Mouse (Mus musculus) heart, postnatal 25 days (tissue): Measurements from ENCODE around the gene Gsap. TPM values are rescaled to one million over a fixed set of nuclear protein-coding genes. Genes with fewer than 3 reads are reported as not detected.
"Not testable (repeated sequence)": the region's sequence is repeated elsewhere in the genome, so short reads cannot be mapped to it uniquely, and the experiment has no call there.

Source experiments
- DNase-seq: peaks from one replicate; pipeline ENCODE4 v3.0.0; 2022; ENCODE audit warnings: low spot score
- intact Hi-C: fragments of 180-260 bp; cut with DNase I; formaldehyde crosslinking; loops from one replicate; pipeline ENCODE4 v1.15.1; 2025
- total RNA-seq, 2 experiments: library from RNA; stranded (reverse); gene quantifications; 2 replicates each; pipeline ENCODE4 v1.2.3; 2021

The Gsap gene
- total RNA-seq, 2 experiments from 2014 or later: 3.9 to 4.3 TPM

DNA sequence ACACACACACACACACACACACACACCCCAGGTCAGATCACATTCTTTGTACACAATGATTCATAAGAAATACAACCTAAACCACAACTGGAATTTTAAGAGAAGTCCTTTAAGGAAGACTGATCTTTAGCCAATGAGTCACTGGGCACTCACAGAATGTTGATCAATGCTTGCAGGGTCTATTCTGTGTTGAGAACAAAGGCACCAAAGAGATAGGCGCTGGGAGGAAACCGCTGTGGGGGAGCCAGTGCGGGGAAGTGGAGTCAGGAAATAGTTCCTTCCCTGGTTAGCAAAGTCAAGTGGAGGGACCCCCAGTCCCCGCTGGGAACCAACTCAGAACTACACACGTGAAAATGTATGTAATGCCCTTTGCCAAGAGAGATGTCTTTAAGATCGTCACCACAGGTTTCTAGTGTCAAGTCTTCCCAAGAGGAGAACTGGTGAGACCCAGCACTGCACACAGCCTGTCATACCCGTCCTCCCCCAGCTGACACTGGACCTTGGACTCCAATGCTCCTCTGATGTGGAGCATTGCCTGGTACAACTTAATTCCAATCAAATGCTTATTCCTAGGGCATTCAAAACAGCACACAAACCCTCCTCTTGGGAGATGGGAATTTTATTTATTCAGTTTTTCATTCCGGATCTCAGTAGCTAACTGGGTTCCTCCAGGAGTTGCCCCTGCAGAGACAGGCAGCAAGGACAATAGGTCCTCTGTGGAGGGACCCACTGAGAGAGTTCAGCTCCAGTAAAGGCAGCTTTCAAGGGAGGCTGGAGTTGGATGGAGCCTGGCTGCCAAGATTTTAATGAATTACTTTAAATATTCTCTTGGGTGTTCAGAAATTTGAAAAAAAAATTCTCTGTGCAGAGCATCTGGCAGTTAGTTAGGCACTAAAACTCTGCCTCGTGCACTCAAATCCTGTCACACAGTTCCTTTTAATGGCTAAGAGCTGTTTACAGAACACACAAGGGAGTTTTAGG, 10.6 kb upstream of the Gsap start:
- intact Hi-C loops: no loop called here

DNA sequence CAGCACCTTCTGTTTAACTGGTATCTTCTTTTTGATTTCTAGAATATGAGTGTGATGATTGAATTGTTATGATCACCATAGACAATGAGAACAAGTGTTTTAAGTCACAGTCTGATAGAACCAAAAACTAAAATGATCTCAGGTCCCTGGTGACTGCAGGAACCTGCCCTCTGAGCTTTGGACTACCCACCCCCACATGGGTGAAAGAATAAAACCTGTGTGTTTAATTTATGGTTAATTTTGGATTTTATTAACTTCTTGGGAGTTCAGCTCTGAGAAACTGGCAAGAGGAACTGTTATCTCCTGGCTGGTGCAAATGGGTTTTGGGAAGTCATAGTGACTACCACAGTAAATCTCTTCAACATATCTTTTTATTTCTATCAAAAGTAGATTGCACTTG, 6.6 kb upstream of the Gsap start:
- no peak for DNase-seq
- intact Hi-C loops: no loop called here

More for the DNA sequence above, 10.6 kb upstream of the Gsap start:
- no peak for DNase-seq

DNA sequence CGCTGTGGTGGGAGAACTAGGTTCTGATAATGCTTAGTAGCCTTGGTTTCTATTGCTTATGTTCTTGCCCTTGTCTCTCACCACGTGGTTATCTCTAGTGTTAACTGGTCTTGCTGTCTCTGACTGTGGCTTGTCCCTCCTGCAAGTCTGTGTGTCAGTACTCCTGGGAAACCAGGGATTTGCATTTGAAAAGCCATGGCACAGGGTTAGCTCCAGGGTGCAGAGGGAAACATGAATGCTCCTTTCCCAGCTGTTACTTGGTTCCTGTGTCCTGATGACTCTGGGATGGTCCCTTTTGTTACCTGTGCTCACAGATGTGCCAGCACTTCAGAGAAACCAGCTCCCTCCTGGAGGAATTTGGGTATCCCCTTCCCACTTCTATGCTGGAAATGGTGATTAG, 3.0 kb upstream of the Gsap start:
- intact Hi-C loops, DNase-seq: not testable (repeated sequence)

DNA sequence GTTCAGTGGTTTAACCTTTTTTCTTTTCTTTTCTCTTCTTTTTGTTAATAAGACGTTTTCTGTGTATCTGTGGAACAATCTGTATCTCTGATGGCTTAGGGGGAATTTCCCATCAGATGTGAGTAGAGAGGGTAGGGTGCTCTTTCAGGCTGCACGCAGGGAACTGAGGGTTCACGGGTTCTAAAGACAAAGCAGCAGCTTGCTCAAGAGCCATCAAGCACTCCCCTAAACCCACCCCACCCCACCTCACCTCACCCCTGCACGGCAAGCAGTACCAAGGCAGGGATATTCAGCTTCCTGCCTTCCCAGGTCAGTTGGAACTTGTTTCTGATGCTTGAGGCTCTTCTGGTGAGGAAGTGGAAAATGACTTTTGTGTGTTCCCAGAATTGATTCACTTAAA, 766 bp downstream of the Gsap start:
- intact Hi-C loops: no loop called here
- DNase-seq: no peak

DNA sequence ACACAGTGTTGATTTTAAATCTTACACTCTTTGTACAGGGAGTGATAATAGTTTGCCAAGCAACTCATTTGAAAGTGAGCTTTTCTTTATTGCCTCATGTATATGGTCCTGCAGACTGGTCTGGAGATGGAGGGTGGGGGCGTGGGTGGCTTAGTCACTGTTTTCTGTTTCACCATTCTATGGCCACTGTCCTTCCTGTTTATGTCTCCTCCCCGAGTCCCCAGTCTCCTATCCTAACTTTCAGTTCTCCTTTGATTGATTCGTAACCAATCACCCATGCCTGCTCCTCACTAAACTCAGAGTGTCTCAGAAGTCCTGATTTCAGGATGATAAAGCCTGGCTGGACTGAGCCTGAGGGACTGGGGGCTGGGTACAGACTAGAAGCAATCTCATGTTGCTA, 2.4 kb downstream of the Gsap start:
- DNase-seq: no peak
- intact Hi-C loops: no loop called here

DNA sequence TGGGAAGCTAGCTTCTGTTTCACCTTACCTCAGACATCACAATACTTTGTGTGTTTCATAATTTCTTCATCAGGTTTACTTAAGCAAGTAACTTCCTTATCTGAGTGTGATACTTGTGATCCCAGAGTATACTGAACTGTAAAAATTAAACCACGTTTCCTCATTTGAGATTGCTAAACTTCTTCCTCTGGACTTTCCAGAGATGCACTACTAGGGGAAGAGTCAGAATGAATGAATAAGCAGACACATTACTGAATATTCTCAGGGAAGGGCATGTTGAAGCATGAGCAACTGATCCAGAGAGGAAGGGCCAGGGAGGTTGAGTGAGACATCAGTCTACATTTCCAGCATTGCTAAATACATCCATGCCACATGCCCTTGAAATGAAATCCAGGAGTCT, 3.0 kb downstream of the Gsap start:
- intact Hi-C loops: no loop called here
- DNase-seq: no peak

DNA sequence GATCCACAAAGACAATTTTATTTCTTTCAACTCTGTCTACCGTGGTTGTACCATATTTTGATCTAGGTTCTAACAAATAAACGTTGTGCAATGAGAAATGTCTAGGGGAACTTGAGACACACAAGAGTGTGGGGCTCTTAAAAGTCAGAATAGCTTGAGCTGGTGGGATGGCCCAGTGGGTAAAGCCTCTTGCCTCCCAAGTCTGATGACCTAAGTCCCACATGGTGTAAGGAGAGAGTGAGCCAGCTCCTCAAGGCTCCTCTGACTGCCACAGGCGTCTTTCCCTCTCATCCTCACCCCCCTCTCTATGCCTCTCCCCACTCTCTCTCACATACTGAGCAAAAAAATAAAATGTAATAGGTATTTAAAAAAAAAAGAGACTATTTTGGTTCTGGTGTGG, 3.4 kb downstream of the Gsap start:
- DNase-seq: no peak

DNA sequence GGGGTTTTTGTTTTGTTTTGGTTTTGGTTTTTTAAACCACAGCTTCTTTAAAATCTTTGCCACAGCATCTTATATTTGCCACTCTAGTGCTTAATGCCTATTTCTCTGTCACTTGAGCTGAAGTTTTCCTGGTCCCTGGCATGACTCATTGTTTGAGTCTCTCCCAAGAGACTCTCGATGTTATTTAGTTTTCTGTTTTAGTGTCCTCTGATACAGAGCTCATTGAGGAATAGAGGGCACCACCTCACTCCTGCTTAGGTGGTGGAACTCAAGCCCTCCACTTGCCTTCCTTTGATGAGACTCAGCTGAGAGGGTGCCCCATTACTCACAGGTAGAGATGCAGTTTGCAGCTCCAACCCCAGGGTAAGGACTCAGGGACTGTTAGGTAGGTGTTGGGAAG, 17.4 kb downstream of the Gsap start:
- intact Hi-C loops: no loop called here
- DNase-seq: no peak

More for the DNA sequence above, 3.4 kb downstream of the Gsap start:
- intact Hi-C loops: no loop called here

DNA sequence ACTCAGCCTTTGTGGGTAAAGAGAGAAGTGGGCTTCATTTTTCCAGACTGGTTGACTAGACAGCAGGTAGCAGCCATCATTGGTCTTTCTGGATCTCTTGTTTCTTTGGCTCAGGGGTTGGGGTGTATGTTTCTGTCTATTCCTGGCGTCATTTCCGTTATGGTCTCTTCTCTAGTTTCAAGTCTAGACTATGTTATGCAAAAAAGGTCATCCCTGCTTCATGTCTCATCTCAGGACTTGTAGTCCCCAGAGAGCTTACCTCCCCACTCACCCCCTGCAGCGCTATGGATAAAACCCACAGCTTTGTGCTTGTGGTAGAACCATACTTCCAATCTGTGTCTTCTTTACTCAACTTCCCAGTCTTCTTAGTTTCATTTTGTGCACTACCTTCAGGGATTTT, 18.1 kb downstream of the Gsap start:
- intact Hi-C loops: no loop called here

DNA sequence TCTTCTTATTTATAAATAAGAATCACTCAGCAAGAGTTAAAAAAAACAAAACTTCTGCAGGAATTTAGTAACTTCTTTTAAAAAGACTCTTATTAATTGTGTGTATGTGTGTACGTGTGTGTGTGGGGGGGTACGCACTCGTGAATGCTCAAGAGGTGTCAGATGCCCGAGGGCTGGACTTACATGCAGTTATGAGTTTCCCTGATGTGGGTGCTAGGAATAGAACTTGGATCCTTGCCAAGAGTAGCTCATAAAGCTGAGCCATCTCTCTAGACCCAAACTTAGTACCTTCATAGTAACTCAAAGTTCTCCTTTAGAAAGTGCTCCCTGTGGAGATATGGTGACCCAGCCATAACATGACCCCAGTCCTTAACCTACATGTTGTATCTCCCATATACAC, 20.0 kb downstream of the Gsap start:
- no peak for DNase-seq
- intact Hi-C loops: no loop called here

More for the DNA sequence above, 18.1 kb downstream of the Gsap start:
- DNase-seq: no peak

DNA sequence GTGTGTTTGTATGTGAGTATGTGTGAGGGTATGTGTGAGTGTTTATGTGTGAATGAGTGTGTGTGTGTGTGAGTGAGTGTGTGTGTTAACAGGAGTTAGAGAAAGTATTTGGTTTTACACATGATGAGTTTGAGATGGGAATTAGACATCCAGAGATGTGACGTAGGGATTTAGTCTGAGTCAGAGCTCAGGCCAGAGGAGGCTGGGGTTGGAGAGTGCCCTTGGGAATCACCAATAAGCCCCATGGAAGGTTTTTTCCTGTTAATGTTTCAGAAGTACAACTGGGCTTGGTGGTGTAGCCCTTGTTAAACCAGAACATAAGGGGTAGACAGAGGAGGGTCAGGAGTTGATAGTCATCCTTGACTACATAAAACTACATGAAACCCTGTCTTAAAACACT, 25.4 kb downstream of the Gsap start:
- DNase-seq: no peak
- intact Hi-C loops: no loop called here

DNA sequence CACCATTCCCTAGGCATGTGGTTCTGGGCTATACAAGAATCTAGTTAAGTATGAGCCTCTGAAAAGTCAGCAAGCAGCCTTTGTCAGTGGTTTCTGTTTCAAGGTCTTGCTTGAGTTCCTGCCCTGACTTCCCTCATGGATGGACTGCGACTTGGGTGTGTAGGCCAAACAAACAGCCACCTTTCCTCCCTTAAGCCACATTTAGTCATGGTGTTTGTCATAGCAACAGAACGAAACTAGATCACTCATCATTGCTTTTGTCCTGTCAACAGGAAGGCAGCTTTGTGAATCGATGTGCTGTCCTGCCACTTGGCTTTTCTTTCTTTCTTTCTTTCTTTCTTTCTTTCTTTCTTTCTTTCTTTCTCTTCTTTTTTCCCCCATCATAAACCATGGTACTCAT, 26.9 kb downstream of the Gsap start:
- intact Hi-C loops: no loop called here

DNA sequence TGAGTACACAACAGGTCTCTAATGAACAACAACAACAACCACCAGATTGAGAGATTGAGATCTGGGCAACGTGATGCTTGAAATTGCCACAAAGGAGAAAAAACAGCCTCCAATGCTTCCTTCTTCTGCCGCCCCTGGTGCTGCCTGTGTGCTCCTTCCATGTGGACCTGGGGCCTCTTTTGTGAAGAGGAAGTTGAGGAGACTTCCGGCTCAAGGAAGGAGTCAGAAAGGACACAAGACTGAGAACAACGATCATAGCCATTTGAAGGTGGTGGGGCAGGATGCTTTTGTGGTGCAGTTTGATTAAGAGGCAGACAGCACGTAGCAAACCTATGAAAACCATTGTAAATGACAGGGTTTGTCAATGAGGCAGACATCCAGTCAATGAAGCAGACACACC, 27.7 kb downstream of the Gsap start:
- intact Hi-C loops: no loop called here

More for the DNA sequence above, 26.9 kb downstream of the Gsap start:
- no peak for DNase-seq

DNA sequence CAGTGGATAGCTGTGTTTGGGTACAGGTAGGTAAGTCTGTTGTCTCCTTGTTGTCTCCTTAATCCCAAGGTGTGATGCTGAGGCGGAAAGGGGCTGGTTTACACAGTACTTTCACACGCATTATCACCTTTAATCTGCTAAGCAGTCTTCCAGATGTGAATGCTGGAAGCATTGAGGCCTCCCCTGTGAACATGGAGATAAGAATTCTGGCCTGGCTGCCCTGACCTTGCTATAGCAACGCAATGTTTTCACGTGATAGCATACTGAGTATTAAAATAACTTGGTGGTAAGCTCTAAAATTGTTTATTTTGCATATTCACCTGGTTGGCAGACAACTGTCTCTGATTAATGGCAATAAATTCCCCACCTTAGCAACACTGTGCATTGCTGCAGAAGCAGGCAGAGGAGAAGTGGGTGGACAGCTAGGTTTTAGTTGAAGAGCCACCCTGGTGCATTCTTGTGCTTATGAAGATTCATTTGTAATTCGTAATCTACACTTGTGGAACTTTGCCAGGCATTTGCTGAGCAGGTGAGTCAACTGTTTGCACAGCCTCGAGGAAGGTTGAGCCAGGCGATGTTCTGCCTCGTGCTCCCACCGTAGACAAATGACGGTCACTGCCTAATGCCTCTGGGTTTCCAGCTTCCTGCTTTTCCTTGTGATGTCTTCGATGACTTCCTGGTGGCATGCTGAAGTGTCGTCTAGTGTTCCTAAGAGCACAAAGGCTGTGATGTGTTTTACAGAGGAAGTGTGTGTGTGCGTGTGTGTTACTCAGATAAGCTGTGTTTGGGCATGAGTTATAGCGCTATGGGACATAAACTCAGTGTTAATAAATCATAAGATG, 31.6 kb downstream of the Gsap start:
- no peak for DNase-seq
- intact Hi-C loops: no loop called here

More for the DNA sequence above, 27.7 kb downstream of the Gsap start:
- no peak for DNase-seq

DNA sequence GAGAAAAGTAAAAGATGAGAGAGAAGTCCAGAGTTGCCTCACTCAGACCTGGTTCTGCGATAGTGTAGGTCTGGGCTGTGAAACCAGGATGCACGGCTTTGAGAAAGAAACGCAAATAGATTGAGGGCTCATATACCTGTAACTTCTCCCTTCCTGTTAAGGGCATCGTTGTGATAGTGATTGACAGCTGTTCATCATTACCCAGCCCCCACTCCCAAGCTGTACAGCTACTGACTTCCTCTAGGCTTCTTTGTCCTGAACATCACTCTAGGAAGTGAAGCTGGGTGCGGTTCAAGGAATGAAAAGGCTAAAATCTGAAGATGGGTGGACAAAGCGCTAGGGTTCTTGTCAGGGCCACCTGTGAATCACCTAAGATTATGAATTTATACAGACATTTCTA, 46.8 kb downstream of the Gsap start:
- intact Hi-C loops: no loop called here

DNA sequence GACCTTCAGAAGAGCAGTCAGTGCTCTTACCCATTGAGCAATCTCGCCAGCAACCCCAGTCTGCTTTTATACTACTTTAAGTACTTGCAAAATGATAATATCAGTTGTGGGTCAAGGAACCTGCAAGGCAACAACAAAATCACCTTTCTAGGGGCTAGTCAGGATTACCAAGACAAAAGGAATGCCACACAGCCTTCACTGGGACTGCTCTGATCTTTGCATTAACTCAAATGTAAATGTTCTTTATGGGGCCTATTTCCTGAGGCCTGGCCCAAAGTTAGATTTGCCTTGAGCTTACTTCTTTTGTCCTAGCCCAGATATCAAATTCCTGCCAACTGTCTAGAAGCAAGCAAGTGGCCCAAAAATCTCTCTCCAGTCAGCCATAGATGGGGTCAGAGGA, 58.5 kb downstream of the Gsap start:
- intact Hi-C loops: no loop called here
- DNase-seq: no peak

More for the DNA sequence above, 46.8 kb downstream of the Gsap start:
- DNase-seq: no peak

DNA sequence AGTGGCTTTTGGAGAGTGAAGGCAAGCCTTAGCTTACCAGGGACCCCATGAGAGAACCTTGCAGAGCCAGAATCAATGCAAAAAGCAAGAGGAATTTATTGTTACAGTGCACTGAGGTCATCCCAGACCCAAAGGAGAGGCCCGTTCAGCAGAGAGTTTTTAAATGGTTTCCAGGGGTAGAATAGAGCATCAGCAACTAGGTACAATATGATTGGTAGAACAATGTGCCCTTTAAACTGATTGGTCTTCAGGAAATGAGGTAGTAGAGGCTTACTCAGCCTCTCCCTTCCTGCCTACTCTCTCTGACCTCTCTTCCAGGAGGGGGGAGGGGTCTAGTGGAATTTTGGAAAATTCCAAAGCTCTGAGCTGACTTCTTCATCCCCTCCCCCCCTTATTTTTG, 59.2 kb downstream of the Gsap start:
- intact Hi-C loops: no loop called here

DNA sequence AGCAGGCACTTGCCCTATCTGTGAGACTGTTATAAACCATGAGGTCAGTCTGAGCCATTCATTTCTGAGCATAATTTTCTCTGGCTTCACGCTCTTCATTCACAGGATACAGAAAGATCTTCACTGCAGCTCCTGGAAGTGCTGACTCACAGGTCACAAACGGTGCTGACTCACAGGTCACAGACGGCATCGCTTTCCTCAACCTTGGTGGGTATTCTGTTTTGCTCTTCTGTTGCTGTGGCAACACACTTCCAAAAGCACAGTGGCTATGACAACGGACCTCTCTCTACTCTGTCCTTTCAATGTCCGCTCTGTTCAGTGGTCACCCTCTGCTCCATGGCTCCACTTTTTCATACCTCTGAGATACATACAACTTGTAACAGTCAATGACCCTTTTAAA, 60.7 kb downstream of the Gsap start:
- no peak for DNase-seq
- intact Hi-C loops: no loop called here

More for the DNA sequence above, 59.2 kb downstream of the Gsap start:
- DNase-seq: no peak

DNA sequence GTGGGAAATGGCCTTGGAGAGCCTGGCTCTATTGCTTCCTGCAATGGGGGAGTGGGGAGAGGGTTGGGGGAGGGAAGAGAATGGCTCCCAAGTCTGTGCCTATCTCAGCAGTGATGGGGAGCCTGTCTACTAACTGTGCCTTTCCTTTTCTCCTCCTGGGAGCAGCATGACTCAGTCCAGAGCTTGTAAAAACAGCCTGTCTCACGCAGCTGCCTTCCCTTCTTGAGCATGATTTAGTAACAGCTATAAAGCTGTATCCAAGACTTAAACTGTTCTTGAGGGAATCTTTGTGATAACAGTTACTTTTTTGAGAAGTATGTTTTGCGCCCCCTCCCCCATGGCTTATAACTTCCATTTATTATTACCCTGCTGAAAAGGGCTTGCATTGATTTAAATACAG, 61.9 kb downstream of the Gsap start:
- DNase-seq: no peak
- intact Hi-C loops: no loop called here

DNA sequence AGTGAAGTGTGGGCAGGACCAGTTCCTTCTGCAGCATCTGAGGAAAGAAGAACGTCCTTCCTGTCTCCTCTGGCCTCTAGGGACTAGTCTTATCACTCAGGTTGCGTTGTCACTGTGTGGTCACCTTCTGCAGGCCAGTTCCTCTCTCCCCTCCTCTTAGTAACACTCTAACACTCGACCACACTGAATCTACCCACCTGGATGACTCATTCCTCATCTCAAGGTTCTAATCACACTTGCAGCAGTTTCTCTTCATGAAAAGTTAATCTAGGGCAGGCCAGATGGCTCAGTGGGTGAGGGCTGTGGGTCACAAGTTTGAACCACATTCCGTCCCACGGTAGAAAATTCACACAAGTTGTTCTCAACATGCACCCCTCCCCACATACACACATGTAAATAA, 62.8 kb downstream of the Gsap start:
- no peak for DNase-seq
- intact Hi-C loops: no loop called here
